Mouse (Mus musculus) CH12.LX (cell line): ENCODE results near the gene Zfp36l1.

ENCODE experiments used
- BHLHE40 ChIP-seq: IDR thresholded peaks from 2 replicates; pipeline ENCODE4 v1.6.1; 2011; ENCODE audit warnings: mild to moderate bottlenecking, low read depth, low read length, improper control_type of control experiment
- CHD2 ChIP-seq: IDR thresholded peaks from 2 replicates; pipeline ENCODE4 v1.6.1; 2011; ENCODE audit warnings: low read length, improper control_type of control experiment
- CTCF ChIP-seq, 2 experiments: IDR thresholded peaks in 1 of 2; conservative IDR thresholded peaks in 1 of 2; 2 replicates each; pipeline ENCODE4 v1.5.1; 2011 to 2012; ENCODE audit warnings: low read depth in 2 of 2, low read length in 2 of 2, improper control_type of control experiment in 1 of 2, inconsistent platforms in 1 of 2, mild to moderate bottlenecking in 1 of 2, moderate library complexity in 1 of 2
- E2F4 ChIP-seq: IDR thresholded peaks from 2 replicates; pipeline ENCODE4 v1.6.1; 2011; ENCODE audit warnings: low read depth, low read length, improper control_type of control experiment; ENCODE audit not compliant: insufficient replicate concordance
- ELF1 ChIP-seq: IDR thresholded peaks from 2 replicates; pipeline ENCODE4 v1.6.1; 2014; ENCODE audit warnings: low read depth, mild to moderate bottlenecking, inconsistent platforms, low read length, improper control_type of control experiment
- EP300 ChIP-seq: IDR thresholded peaks from 2 replicates; pipeline ENCODE4 v1.6.1; 2011; ENCODE audit warnings: low read length, improper control_type of control experiment
- MAFK ChIP-seq: IDR thresholded peaks from 2 replicates; pipeline ENCODE4 v1.6.1; 2011; ENCODE audit warnings: low read length, improper control_type of control experiment; ENCODE audit not compliant: insufficient replicate concordance
- MAZ ChIP-seq: IDR thresholded peaks from 2 replicates; pipeline ENCODE4 v1.6.1; 2012; ENCODE audit warnings: low read depth, mild to moderate bottlenecking, inconsistent platforms, low read length, improper control_type of control experiment, moderate library complexity
- POLR2A ChIP-seq: IDR thresholded peaks from 2 replicates; pipeline ENCODE4 v1.6.1; 2011; ENCODE audit warnings: low read depth, mild to moderate bottlenecking, improper control_type of control experiment, low read length
- SIN3A ChIP-seq: IDR thresholded peaks from 2 replicates; pipeline ENCODE4 v1.6.1; 2012; ENCODE audit warnings: low read length, improper control_type of control experiment, inconsistent platforms
- TBP ChIP-seq: conservative IDR thresholded peaks from 2 replicates; pipeline ENCODE4 v1.6.1; 2011; ENCODE audit warnings: low read depth, low read length, improper control_type of control experiment
- USF2 ChIP-seq: conservative IDR thresholded peaks from 2 replicates; pipeline ENCODE4 v1.6.1; 2011; ENCODE audit warnings: low read depth, low read length, improper control_type of control experiment
- ZMIZ1 ChIP-seq: IDR thresholded peaks from 2 replicates; pipeline ENCODE4 v1.6.1; 2012; ENCODE audit warnings: low read depth, mild to moderate bottlenecking, inconsistent platforms, low read length, improper control_type of control experiment

GRCm38 (mm10) chr12:80060338-80060737, 52.5 kb downstream of the Zfp36l1 start:
- TF ChIP-seq CTCF (conservative IDR thresholded peaks at IDR 0.05 in 1 of 2, IDR thresholded peaks at IDR 0.05 in 1 of 2; ENCODE audit: low read depth in 2 of 2, low read length in 2 of 2) (no peak), TBP (peak; percentile 51; the same call in 1 of the 2 replicates), MAZ (0 out of 2 replicates have a peak, but pooled peaks have one; percentile 12), ZMIZ1 (no peak), MAFK (0 out of 2 replicates have a peak, but pooled peaks have one; percentile 19), SIN3A (0 out of 2 replicates have a peak, but pooled peaks have one; percentile 58), CHD2 (no peak; the same call in 1 of the 2 replicates), BHLHE40 (peak; percentile 88), E2F4 (no peak), EP300 (no peak), POLR2A (peak; percentile 32; the same call in 1 of the 2 replicates), ELF1 (peak; percentile 57; the same call in 1 of the 2 replicates), USF2 (no peak)
